Mouse (Mus musculus): Measurements from ENCODE around the gene 2310057N15Rik.
"Not testable (repeated sequence)": the region's sequence is repeated elsewhere in the genome, so short reads cannot be mapped to it uniquely, and the experiment has no call there.

Gene 2310057N15Rik

GRCm38 (mm10) chr16:88774106-88774505, at the start of gene 2310057N15Rik:
TSS of gene 2310057N15Rik (minus strand) at chr16:88774206.
- DNase-seq (ENCODE audit: low spot score) = no peak

GRCm38 (mm10) chr16:88823736-88824135, 49.7 kb upstream of the 2310057N15Rik start:
- DNase-seq (ENCODE audit: low spot score) = no peak

- DNase-seq (ENCODE audit: low spot score) = no peak
Observed at GRCm38 (mm10) chr16:88820066-88820465, 46.1 kb upstream of the 2310057N15Rik start, which contains the start of gene Krtap15. TSS of gene Krtap15 (plus strand) at chr16:88820215.

- DNase-seq (ENCODE audit: low spot score) = no peak
Observed at GRCm38 (mm10) chr16:88811827-88812226, 37.8 kb upstream of the 2310057N15Rik start, which contains the start of gene Gm20741. TSS of gene Gm20741 (minus strand) at chr16:88812220.

- no peak for DNase-seq (ENCODE audit: low spot score)
Observed at GRCm38 (mm10) chr16:88786786-88787185, 12.8 kb upstream of the 2310057N15Rik start.

GRCm38 (mm10) chr16:88777596-88777995, 3.6 kb upstream of the 2310057N15Rik start, which contains the start of gene Gm5965:
TSS of gene Gm5965 (plus strand) at chr16:88777896.
- DNase-seq (ENCODE audit: low spot score) = no peak

GRCm38 (mm10) chr16:88758547-88758946, 15.5 kb downstream of the 2310057N15Rik start, which contains the start of gene 2310034C09Rik:
TSS of gene 2310034C09Rik (plus strand) at chr16:88758847.
- DNase-seq (ENCODE audit: low spot score) = not testable (repeated sequence)

- DNase-seq (ENCODE audit: low spot score) = not testable (repeated sequence)
Observed at GRCm38 (mm10) chr16:88751535-88751934, 22.5 kb downstream of the 2310057N15Rik start, which contains the start of gene Krtap13. TSS of gene Krtap13 (minus strand) at chr16:88751635.

GRCm38 (mm10) chr16:88747943-88748342, 26.1 kb downstream of the 2310057N15Rik start:
- DNase-seq (ENCODE audit: low spot score) = no peak

GRCm38 (mm10) chr16:88744750-88745340, 29.2 kb downstream of the 2310057N15Rik start:
- DNase-seq (ENCODE audit: low spot score) = no peak

- DNase-seq (ENCODE audit: low spot score) = no peak
Observed at GRCm38 (mm10) chr16:88735391-88735790, 38.6 kb downstream of the 2310057N15Rik start.

- DNase-seq (ENCODE audit: low spot score) = no peak
Observed at GRCm38 (mm10) chr16:88728812-88729275, 45.2 kb downstream of the 2310057N15Rik start, which contains the start of gene Krtap13-1. TSS of gene Krtap13-1 (plus strand) at chr16:88728862.

Measured in testis, postnatal 10 days (tissue).